Mouse (Mus musculus): ENCODE data around the gene Znhit1. TPM values are rescaled to one million over a fixed set of nuclear protein-coding genes. Genes with fewer than 3 reads are reported as not detected.
"Not testable (repeated sequence)": the region's sequence is repeated elsewhere in the genome, so short reads cannot be mapped to it uniquely, and the experiment has no call there.

Znhit1 gene
- polyA plus RNA-seq, 1 experiment from 2014 or later, result 111 TPM

DNA sequence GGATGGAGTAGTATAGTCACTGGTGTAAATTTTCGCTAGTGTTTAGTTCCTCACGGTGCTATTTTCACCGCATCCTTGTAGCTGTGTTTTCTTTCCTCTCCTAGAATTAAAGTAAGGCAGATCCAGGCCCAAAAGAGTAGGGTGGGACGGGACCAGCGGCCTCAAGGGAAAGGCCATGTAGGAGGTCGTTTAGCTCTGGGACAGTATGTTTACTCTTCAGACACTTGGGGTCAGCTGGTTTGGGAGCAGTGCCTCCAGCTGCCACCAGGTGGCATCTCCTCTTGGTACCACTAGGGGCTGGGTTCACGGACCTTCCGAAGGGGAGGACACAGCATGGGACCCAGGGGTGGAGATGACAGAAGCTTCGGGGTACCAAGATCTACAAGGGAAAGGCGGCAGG lies 25.3 kb downstream of the Znhit1 start:
- peaks cover 46% of the 10 kb centered on the region for H3K36me3 ChIP-seq

DNA sequence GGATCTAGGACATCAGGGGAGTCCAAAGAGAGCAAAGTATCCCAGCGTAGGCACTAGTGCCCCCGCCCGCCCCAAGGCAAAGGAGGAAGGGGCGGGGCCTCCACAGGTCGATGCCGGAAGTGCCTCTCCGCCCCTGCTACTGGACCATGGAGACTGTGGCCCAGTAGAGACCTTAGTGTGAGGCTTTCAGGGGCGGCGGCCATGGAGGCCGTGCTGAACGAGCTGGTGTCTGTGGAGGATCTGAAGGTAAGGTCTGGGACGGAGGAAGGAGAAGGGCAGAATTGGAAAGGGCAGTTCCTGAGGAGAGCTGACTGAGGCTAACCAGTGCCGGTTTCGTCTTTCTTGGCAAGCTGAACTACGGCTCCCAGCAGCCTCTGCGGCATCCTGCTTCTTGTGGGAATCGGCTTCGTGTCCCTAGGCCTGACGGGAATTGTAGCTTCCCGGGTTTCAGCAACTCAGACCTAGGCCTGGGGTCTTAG lies 25.8 kb downstream of the Znhit1 start:
- no peaks in the 10 kb centered on the region for H3K9me3 ChIP-seq
- peaks cover 50% of the 10 kb centered on the region for H3K36me3 ChIP-seq
- H3K27ac ChIP-seq, result peak overlapping the region; percentile 73
- peak overlapping the region; percentile 83 for H3K4me2 ChIP-seq (replicated peaks)
- H3K27me3 ChIP-seq, result no peaks in the 10 kb centered on the region
- H3K4me1 ChIP-seq, result peaks cover 22% of the 10 kb centered on the region
- ATAC-seq (ENCODE audit: low FRiP score, low read depth), result peak; percentile 94
- peak overlapping the region; percentile 84 for H3K9ac ChIP-seq
- peak overlapping the region; percentile 59 for H3K4me3 ChIP-seq
- WGBS, result 1% methylated on average over 20 of the region's 20 CpGs

More for the DNA sequence above, 25.3 kb downstream of the Znhit1 start:
- H3K27ac ChIP-seq, result peak overlapping the region; percentile 73; the same call in 1 of the 2 replicates
- WGBS, result 1% methylated on average over 10 of the region's 10 CpGs
- peak overlapping the region; percentile 84 for H3K9ac ChIP-seq
- no peaks in the 10 kb centered on the region for H3K27me3 ChIP-seq
- H3K4me3 ChIP-seq, result peak overlapping the region; percentile 59
- H3K4me2 ChIP-seq (replicated peaks), result peak overlapping the region; percentile 83
- ATAC-seq (ENCODE audit: low FRiP score, low read depth), result peak; percentile 59; the same call in 1 of the 2 replicates
- peaks cover 22% of the 10 kb centered on the region for H3K4me1 ChIP-seq
- H3K9me3 ChIP-seq, result no peaks in the 10 kb centered on the region

DNA sequence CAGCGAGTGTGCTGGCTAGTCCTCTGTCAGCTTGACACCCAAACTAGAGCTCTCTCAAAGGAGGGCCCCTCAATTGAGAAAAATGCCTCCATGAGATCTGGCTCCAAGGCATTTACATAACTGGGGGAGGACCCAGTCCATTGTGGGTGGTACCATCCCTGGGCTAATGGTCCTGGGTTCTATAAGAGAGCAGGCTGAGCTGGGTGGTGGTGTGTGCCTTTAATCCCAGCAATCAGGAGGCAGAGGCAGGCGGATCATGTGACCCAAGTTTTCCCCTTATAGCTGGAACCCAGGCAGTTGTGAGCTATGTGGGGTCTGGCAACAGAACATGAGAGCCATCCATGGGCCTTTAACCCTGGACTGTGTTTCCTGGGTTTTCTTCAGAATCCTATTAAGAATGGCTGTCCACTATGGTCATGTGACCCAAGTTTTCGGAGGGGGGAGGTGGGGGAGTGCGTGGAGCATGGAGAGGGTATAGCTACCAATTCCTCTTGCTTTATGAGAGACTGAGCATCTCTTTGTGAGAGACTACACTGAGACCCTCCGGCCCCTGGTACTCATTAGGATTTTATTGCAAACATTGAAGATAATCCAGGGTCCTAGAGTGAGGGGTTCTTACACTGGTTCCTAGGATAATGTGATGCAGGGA lies 26.4 kb downstream of the Znhit1 start:
- Histone ChIP-seq H3K36me3 (peaks cover 49% of the 10 kb centered on the region), H3K4me3 (peak overlapping the region; percentile 59), H3K9ac (peak overlapping the region; percentile 84), H3K27me3 (no peaks in the 10 kb centered on the region), H3K9me3 (no peaks in the 10 kb centered on the region), H3K4me2 (replicated peaks) (peak overlapping the region; percentile 83), H3K27ac (peak overlapping the region; percentile 73; the same call in 1 of the 2 replicates), H3K4me1 (peaks cover 20% of the 10 kb centered on the region)
- ATAC-seq (ENCODE audit: low FRiP score, low read depth), result peak; percentile 44; the same call in 1 of the 2 replicates
- 29% methylated on average over 5 of the region's 5 CpGs for WGBS

DNA sequence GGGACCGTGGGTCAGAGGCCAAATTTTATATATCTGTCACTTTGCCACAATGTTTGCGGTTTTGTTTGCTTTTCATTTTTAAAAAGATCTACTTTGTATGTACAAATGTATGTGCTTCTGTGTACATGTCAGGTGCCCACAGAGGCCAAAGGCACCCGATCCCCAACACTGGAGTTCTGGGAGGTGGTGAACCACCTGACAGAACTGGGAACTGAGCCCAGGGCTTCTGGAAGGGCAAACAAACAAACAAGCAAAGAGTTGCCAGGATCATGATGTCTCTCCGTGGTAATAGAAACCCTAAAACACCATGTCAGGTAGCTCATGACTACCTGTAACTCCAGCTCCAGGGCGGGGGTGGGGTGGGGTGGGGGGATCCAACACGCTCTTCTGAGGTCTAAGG lies 27.8 kb downstream of the Znhit1 start:
- Histone ChIP-seq H3K9ac (no peak overlapping the region), H3K27me3 (no peaks in the 10 kb centered on the region), H3K4me1 (peaks cover 13% of the 10 kb centered on the region), H3K4me2 (replicated peaks) (no peak overlapping the region), H3K4me3 (no peak overlapping the region), H3K27ac (no peak overlapping the region), H3K36me3 (peaks cover 35% of the 10 kb centered on the region), H3K9me3 (no peaks in the 10 kb centered on the region)
- 94% methylated on average over 6 of the region's 6 CpGs for WGBS
- ATAC-seq (ENCODE audit: low FRiP score, low read depth), result no peak

DNA sequence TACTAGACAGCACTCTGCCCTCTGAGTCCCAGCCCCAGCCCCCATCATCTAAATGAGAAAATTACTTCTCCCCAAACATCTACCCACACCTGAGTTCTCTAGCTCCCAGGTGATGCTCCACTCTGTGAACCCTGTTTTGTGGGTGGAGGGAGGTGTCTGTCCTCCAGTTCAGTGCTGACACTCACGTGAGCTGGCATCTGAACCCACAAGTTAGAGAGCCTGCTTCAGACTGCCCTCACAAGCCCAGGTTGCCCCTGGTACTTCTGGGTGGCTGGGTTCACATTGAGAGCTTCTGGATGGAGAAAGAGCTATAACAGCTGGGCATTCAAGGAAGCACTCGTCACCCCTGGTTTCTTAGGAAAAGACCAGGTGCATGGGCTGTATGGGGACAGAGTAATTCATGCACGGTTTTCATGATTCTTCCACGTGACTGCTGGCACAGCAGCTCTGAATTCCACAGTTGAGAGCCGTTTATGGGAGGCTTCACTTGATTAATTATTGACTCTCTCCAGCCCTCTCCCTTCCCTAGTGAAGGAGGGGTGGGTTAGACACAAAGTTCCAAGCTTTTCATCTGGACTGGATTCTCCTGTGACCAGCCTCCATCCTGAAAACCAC lies 28.7 kb downstream of the Znhit1 start:
- Histone ChIP-seq H3K27ac (no peak overlapping the region), H3K9me3 (no peaks in the 10 kb centered on the region), H3K9ac (no peak overlapping the region), H3K27me3 (no peaks in the 10 kb centered on the region), H3K36me3 (peaks cover 25% of the 10 kb centered on the region), H3K4me1 (peaks cover 23% of the 10 kb centered on the region), H3K4me3 (no peak overlapping the region), H3K4me2 (replicated peaks) (no peak overlapping the region)
- ATAC-seq (ENCODE audit: low FRiP score, low read depth), result no peak
- 73% methylated on average over 5 of the region's 5 CpGs for WGBS

DNA sequence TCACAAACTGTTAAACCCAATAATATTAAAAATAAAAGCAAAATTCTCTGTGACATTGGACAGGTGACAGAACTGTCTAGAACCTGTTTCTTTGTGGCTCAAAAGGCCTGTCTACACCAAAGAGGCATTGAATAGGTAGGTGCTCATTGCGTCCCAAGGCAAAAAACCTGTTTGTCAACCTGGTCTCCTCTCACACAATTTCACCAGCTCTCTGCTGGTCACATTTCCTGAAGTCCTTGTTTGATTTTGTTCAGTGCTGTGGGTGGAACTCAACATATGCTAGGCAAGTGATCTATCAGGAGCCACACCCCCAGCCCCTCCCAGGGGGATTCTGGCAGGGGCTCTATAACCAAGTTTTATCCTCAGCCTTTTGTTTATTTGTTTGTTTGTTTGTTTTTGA lies 30.6 kb downstream of the Znhit1 start:
- Histone ChIP-seq H3K4me1 (peaks cover 20% of the 10 kb centered on the region), H3K9me3 (no peaks in the 10 kb centered on the region), H3K36me3 (peaks cover 14% of the 10 kb centered on the region), H3K27ac (no peak overlapping the region), H3K4me2 (replicated peaks) (no peak overlapping the region), H3K9ac (no peak overlapping the region), H3K4me3 (no peak overlapping the region), H3K27me3 (no peaks in the 10 kb centered on the region)
- 92% methylated on average over 1 of the region's 1 CpGs for WGBS
- no peak for ATAC-seq (ENCODE audit: low FRiP score, low read depth)

DNA sequence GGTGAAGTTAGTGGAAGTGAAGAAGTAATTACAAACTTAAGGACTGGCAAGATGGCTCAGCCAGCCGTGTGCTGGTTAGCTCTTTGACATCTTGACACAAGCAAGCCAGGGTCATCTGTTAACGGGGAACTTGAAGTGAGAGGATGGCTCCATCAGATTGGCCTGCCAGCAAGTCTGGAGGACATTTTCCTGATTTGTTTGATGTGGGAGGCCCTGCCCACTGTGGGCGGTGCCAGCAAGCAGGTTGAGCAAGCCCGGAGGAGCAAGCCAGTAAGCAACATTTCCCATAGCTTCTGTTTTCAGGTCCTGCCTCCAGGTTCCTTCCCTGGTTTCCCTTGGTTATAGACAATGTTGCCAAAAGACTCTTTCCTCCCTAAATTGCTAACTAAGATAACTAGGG lies 32.2 kb downstream of the Znhit1 start:
- Histone ChIP-seq H3K9ac (no peak overlapping the region), H3K27me3 (no peaks in the 10 kb centered on the region), H3K9me3 (no peaks in the 10 kb centered on the region), H3K36me3 (peaks cover 14% of the 10 kb centered on the region), H3K4me3 (no peak overlapping the region), H3K27ac (no peak overlapping the region), H3K4me1 (peaks cover 14% of the 10 kb centered on the region), H3K4me2 (replicated peaks) (no peak overlapping the region)
- 84% methylated on average over 4 of the region's 4 CpGs for WGBS
- ATAC-seq (ENCODE audit: low FRiP score, low read depth), result no peak

DNA sequence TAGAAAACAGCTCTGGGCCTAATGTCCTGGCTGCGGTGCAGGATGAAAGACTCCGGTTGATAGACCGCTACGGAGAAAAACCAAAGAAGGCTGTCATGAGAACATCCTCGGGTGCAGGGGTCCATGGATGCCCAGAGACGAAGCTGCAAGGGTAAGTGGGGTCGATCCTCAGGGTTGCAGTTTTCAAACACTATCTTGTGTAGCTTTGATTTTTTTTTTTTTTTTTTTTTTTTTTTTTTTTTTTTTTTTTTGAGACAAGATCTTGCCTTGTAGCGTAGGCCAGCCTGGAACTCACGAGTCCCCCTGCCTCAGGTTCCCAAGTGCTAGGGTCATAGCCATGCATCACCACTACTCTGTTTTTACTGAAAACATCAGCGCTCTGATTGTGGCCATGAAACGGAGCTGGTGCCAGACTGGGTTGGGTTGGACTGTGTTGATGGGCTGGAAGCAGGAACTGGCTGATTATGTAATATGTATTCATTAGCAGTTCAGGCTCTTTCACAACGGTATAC lies 34.3 kb downstream of the Znhit1 start:
- Histone ChIP-seq H3K27me3 (no peaks in the 10 kb centered on the region), H3K4me1 (peaks cover 14% of the 10 kb centered on the region), H3K9me3 (no peaks in the 10 kb centered on the region), H3K4me3 (peak overlapping the region; percentile 65), H3K27ac (peak overlapping the region; percentile 12), H3K9ac (peak overlapping the region; percentile 77), H3K4me2 (replicated peaks) (peak overlapping the region; percentile 75), H3K36me3 (peaks cover 10% of the 10 kb centered on the region)
- WGBS, result 2% methylated on average over 12 of the region's 12 CpGs
- ATAC-seq (ENCODE audit: low FRiP score, low read depth), result peak; percentile 21; the same call in 1 of the 2 replicates

DNA sequence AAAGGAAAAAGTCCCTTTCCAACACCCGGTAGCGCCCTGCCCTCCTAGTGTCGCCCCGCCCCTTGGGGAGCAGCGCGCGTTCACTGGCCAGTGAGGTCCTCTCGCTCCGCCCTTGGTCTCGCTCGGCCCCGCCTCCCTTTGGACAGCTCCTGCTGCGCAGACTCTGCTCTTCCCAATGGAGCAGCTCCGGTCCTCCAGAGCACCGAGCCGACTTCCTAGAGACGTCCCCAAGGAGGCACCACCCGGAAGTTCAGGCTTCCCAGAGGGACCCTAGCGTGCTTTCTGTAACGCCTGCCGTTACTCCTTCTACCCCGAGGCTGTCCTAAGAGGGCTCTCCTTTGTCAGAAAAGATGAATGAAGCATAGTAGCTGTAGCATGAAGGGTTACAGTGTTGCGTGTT lies 34.8 kb downstream of the Znhit1 start, which contains the start of gene Fis1:
Gene Fis1 (plus strand): TSS at position 261 of the 400 bp plus-strand sequence.
- H3K4me2 ChIP-seq (replicated peaks), result peak within 1 kb of the TSS; percentile 75
- H3K27me3 ChIP-seq, result no peaks in the 10 kb centered on the region
- peaks cover 14% of the 10 kb centered on the region for H3K4me1 ChIP-seq
- H3K9ac ChIP-seq, result peak within 1 kb of the TSS; percentile 77
- WGBS, result under 1% methylated on average over 23 of the region's 23 CpGs
- peak; percentile 99 for ATAC-seq (ENCODE audit: low FRiP score, low read depth)
- no peaks in the 10 kb centered on the region for H3K9me3 ChIP-seq
- H3K36me3 ChIP-seq, result peaks cover 10% of the 10 kb centered on the region
- H3K27ac ChIP-seq, result peak within 1 kb of the TSS; percentile 12
- peak within 1 kb of the TSS; percentile 65 for H3K4me3 ChIP-seq

DNA sequence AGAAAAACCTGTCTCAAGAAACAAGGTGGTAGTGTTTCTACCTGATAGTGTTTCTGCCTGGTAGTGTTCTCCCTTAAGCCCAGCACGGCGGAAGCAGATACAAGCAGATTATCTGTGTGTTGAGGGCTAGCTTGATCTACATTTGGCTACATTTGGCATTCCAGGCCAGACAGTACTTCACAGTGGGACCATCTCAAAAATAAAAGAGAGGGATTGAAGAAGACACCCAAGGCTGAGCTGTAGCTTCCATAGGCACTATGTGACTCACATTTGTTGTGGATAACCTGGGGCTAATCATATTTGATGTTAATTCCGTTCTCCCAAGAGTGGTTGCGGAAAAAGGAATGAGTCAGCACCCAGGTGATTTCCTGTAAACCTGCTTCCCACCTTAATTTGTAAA lies 35.7 kb downstream of the Znhit1 start:
- Histone ChIP-seq H3K9me3 (no peaks in the 10 kb centered on the region), H3K9ac (no peak overlapping the region), H3K4me3 (no peak overlapping the region), H3K36me3 (peaks cover 3% of the 10 kb centered on the region; the same call in 1 of the 2 replicates), H3K27ac (no peak overlapping the region), H3K4me2 (replicated peaks) (peak overlapping the region; percentile 75), H3K27me3 (no peaks in the 10 kb centered on the region), H3K4me1 (peaks cover 14% of the 10 kb centered on the region)
- ATAC-seq (ENCODE audit: low FRiP score, low read depth), result no peak
- WGBS, result 80% methylated on average over 4 of the region's 4 CpGs

DNA sequence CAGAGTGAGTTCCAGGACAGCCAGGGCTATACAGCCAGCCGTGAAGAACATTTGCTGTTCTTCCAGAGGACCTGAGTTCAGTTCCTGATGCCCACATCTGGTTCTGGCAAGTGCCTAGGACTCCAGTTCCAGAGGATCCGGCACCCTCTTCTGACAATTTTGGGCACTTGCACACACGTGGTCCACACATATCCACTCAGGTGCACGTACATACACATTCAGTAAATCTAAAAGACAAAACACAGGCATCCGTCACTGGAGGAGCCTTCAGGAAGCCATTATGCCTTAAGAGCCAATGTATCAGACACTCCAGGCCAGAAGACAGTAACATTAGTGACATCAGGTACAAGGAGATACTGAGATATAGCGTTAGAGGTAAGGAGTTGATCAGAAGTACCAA lies 37.3 kb downstream of the Znhit1 start:
- ATAC-seq (ENCODE audit: low FRiP score, low read depth), result no peak
- H3K36me3 ChIP-seq, result no peaks in the 10 kb centered on the region; the same call in 1 of the 2 replicates
- no peaks in the 10 kb centered on the region for H3K27me3 ChIP-seq
- no peak overlapping the region for H3K27ac ChIP-seq
- no peak overlapping the region for H3K9ac ChIP-seq
- H3K9me3 ChIP-seq, result no peaks in the 10 kb centered on the region
- WGBS, result 89% methylated on average over 6 of the region's 6 CpGs
- H3K4me2 ChIP-seq (replicated peaks), result no peak overlapping the region
- peaks cover 14% of the 10 kb centered on the region for H3K4me1 ChIP-seq
- H3K4me3 ChIP-seq, result no peak overlapping the region

DNA sequence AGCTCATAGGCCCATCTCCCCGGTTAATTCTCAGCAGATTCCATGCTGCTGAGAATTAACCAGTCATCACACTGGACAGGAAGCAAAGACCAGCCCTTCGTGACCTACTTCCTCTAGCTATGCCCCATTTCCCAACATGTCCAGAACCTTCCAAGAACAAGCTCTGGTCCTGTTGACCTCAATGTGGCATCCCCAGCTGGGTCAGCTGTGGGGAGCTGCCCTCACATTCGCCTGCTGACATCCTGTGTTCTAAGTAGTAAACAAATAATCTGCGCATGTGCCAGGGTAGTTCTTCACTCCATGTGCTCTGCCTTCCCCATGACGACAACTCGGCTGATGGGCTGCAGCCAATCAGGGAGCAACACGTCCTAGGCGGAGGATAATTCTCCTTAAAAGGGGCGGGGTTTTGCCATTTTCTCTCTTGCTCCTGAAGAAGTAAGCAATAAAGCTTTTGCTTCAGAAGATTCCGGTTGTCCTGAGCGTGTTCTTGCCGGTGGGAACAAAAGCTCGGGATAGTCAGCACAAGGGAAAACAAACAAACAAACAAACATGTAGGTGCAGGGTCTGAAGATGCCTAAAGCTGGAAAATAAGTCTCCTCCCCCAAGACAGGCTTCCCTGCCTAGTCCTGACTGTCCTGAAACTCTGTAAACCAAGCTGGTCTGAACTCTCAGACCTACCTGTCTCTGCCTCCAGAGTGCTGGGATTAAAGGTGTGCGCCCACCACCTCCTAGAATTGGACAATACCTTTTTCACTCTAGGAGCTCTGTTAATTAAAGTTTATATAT lies 38.1 kb downstream of the Znhit1 start:
- H3K9ac ChIP-seq; H3K4me3 ChIP-seq; H3K27ac ChIP-seq; ATAC-seq (ENCODE audit: low FRiP score, low read depth); H3K9me3 ChIP-seq; H3K27me3 ChIP-seq; H3K4me2 ChIP-seq (replicated peaks); H3K36me3 ChIP-seq: not testable (repeated sequence)
- WGBS, result 85% methylated on average over 14 of the region's 14 CpGs
- H3K4me1 ChIP-seq, result peaks cover 11% of the 10 kb centered on the region
